12 mouse cellular contexts compared by ENCODE assay signal in the genomic region with DNA sequence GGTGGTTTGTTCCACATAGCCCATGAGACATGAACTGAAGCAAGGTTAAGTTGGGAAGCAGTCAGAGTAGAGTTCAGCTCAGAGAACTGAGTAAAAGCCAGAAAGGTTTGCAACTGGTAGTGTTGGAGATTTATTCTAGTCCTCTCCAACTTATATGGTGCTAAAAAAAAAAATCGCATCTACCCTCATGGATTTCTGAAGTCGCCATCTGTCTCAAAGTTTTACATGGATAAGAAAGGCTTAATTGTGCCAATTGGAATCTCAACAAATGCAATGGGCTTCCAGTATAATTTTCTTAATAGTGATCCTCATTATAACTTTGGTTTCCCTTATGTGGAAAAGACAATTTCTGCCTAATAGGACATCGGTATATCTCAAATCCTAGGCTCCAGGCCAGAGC.
"Had no signal": no experiment of that assay in that cellular context is flagged by ENCODE, and none has a peak within 500 bp of the region (broad histone marks: within the 10 kb centered on the region; RNA-seq: fewer than 3 reads in every experiment).

No protein-coding gene starts in this region.

- H3K9me3 ChIP-seq: limb, embryonic 13.5 days; midbrain, embryonic 12.5 days had no signal

- DNase-seq: kidney, adult 9 months; kidney, postnatal 10 days; layer of hippocampus, postnatal 36 days; left cerebral cortex, postnatal 4 days; lung, adult 18-20 months; right cerebral cortex, postnatal 14 days; thymus, adult 18-20 months; thymus, postnatal 14 days had no signal

- H3K9ac ChIP-seq: limb, embryonic 13.5 days; midbrain, embryonic 12.5 days had no signal

- H3K4me2 ChIP-seq: limb, embryonic 13.5 days; liver, embryonic 11.5 days; midbrain, embryonic 12.5 days had no signal

- H3K4me1 ChIP-seq: limb, embryonic 13.5 days; midbrain, embryonic 12.5 days had no signal

- H3K27ac ChIP-seq: limb, embryonic 13.5 days; midbrain, embryonic 12.5 days; stomach, postnatal 0 days had no signal

- H3K27me3 ChIP-seq: limb, embryonic 13.5 days; midbrain, embryonic 12.5 days had no signal

- H3K4me3 ChIP-seq: limb, embryonic 13.5 days; midbrain, embryonic 12.5 days had no signal
